Mouse (Mus musculus): ENCODE data around the gene Shb. TPM values are rescaled to one million over a fixed set of nuclear protein-coding genes. Genes with fewer than 3 reads are reported as not detected.

Shb gene
- polyA plus RNA-seq, 1 experiment from 2014 or later, result 6.3 TPM

DNA sequence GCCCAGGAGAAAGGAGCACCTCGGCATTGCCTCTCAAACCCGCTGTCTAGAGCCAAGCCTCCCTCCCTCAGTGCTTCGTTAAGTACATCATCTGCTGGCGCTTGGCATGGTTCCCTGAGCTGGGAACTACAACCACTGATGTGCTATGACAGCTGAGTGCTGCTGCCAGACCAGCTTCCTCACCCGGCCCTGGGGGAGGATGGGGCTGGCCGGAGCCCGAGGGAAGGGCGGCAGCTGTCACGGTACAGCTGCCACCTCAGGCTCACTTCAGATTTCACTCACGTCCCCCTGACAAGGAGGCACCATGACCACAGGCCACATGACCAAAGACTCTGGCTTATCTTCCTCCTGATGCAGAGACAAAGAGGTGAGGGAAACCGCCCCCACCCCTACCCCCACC, 59.1 kb downstream of the Shb start:
- peak overlapping the region; percentile 46; the same call in 1 of the 2 replicates for H3K27ac ChIP-seq
- no peaks in the 10 kb centered on the region for H3K36me3 ChIP-seq (replicated peaks)
- H3K4me3 ChIP-seq, result no peak overlapping the region
- H3K27me3 ChIP-seq (replicated peaks), result no peaks in the 10 kb centered on the region
- no peaks in the 10 kb centered on the region for H3K9me3 ChIP-seq
- WGBS, result 15% methylated on average over 11 of the region's 11 CpGs
- ATAC-seq (replicated peaks), result peak; percentile 67
- no peak overlapping the region for H3K9ac ChIP-seq
- peaks cover 37% of the 10 kb centered on the region for H3K4me1 ChIP-seq
- no peak overlapping the region for H3K4me2 ChIP-seq

DNA sequence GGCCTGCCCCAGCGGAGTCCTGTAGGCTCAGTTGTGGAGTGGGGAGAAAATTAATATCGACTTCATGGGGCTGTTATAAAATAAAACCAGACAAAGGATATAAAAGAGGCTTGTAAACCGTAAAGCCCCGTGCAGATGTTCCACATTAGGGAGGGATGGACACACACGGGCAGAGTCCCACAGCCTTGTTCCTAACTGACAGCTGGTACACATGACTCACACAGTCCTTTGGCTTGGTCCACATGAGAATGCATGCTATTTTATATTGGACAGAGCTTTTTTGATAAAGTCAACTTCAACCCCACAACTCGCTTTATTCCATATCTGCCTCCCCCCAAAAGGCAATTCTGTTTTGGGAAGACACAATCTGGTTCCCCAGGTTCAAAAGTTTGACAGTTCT, 59.6 kb downstream of the Shb start:
- Histone ChIP-seq H3K4me3 (no peak overlapping the region), H3K27me3 (replicated peaks) (no peaks in the 10 kb centered on the region), H3K9ac (no peak overlapping the region), H3K36me3 (replicated peaks) (no peaks in the 10 kb centered on the region), H3K4me2 (no peak overlapping the region), H3K27ac (peak overlapping the region; percentile 46; the same call in 1 of the 2 replicates), H3K9me3 (no peaks in the 10 kb centered on the region), H3K4me1 (peaks cover 32% of the 10 kb centered on the region)
- WGBS, result 49% methylated on average over 6 of the region's 6 CpGs
- no peak for ATAC-seq (replicated peaks)

DNA sequence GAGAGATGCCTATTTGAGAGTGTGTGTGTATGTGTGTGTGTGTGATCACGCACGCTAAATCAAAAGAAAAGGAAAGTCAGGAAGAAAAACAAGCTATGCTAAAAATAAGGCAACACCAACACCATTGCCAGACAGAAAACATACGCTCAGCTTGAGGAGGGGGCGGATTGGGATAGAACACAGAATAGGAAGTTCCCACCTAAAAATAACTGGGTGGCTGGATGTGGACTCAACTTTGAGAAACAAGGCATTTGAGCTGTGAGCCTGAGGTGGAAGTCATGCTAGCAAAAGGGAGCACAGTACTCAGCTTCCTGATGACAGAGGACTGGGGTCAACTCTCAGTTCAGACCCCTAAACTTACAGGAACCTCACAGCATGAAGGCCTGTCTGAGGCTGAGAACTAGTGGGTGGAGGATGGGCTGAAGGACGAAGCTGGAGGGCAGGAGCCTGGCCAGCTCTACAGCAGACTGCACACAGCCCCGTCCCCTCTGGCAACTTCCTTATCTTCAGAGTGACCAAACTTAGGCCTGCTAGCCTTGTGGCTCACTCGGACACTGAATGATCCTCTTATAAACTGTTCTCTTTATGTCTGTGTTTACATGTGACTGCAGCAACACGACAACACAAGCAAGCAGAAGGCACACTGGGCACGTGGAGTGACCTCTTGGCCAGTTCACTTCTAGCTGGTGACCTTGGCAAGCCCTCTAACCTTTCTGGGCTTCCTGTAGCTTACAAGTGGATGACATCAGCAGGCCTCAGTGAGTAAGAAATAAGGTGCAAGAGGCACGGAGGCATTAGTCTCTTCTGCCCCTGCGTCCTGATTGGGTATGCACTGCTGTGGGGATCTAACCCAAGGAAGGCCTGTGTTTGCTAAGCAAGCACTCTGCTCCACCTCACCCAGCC, 60.4 kb downstream of the Shb start:
- Histone ChIP-seq H3K9ac (no peak overlapping the region), H3K27me3 (replicated peaks) (no peaks in the 10 kb centered on the region), H3K4me2 (no peak overlapping the region), H3K4me1 (peaks cover 33% of the 10 kb centered on the region), H3K36me3 (replicated peaks) (no peaks in the 10 kb centered on the region), H3K4me3 (no peak overlapping the region), H3K27ac (no peak overlapping the region), H3K9me3 (no peaks in the 10 kb centered on the region)
- no peak for ATAC-seq (replicated peaks)
- 74% methylated on average over 11 of the region's 11 CpGs for WGBS

- no peak overlapping the region for H3K4me2 ChIP-seq
- ATAC-seq (replicated peaks), result no peak
- H3K9ac ChIP-seq, result no peak overlapping the region
- H3K4me3 ChIP-seq, result no peak overlapping the region
- H3K27ac ChIP-seq, result no peak overlapping the region
- no peaks in the 10 kb centered on the region for H3K9me3 ChIP-seq
- no peaks in the 10 kb centered on the region for H3K27me3 ChIP-seq (replicated peaks)
- peaks cover 33% of the 10 kb centered on the region for H3K4me1 ChIP-seq
- no peaks in the 10 kb centered on the region for H3K36me3 ChIP-seq (replicated peaks)
- WGBS, result 64% methylated on average over 6 of the region's 6 CpGs
Observed at GRCm38 (mm10) chr4:45469057-45469456, 63.2 kb downstream of the Shb start.

GRCm38 (mm10) chr4:45468507-45468906, 63.8 kb downstream of the Shb start:
- H3K4me1 ChIP-seq, result peaks cover 29% of the 10 kb centered on the region
- 88% methylated on average over 6 of the region's 6 CpGs for WGBS
- no peaks in the 10 kb centered on the region for H3K9me3 ChIP-seq

DNA sequence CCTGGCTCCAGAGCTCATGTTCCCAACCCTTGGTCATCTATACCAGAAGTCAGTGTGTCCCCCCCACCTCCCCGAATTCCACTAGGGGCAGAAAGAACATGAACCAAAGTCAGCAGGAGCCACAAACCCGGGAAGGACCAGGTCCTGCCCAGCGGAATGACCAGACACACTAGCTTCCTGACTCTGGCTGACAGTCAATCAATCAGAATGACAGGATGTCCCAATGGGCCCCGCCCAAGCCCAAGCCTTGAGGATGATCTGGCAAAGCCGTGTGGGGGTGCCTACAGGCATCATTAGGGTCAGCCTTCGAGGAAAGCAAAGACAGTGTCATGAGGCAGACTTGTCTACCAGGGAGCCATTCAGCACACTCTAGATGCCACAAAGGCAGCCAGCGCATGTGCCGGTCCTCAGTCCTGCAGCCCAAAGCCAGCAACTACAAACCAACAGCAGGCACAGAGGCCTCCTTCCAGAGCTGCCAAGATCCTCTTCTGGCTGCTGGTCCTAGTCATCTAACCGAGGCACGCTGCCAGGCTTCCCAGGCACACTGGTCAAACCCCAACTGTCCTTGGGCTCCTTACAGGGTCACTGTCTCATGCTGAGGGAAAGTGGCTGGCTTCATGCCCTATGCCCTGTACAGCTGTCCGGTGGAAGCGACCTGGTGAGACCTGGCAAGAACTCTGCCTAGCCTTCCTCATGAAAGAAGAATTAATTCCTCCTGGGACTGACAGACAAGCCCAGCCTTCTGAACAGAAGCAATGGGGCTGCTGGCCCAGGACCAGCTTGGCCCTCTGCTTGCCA, 65.0 kb downstream of the Shb start:
- H3K4me1 ChIP-seq, result peaks cover 17% of the 10 kb centered on the region; the same call in 1 of the 2 replicates
- H3K27me3 ChIP-seq (replicated peaks), result no peaks in the 10 kb centered on the region
- no peak overlapping the region for H3K9ac ChIP-seq
- H3K9me3 ChIP-seq, result no peaks in the 10 kb centered on the region
- no peaks in the 10 kb centered on the region for H3K36me3 ChIP-seq (replicated peaks)
- no peak overlapping the region for H3K4me3 ChIP-seq
- ATAC-seq (replicated peaks), result 0 out of 2 replicates have a peak, but pooled peaks have one; percentile 18
- H3K27ac ChIP-seq, result no peak overlapping the region
- WGBS, result 78% methylated on average over 12 of the region's 12 CpGs
- no peak overlapping the region for H3K4me2 ChIP-seq

More at GRCm38 (mm10) chr4:45468507-45468906, 63.8 kb downstream of the Shb start:
- Histone ChIP-seq H3K27ac (no peak overlapping the region), H3K9ac (no peak overlapping the region), H3K4me3 (no peak overlapping the region), H3K36me3 (replicated peaks) (no peaks in the 10 kb centered on the region), H3K27me3 (replicated peaks) (no peaks in the 10 kb centered on the region), H3K4me2 (no peak overlapping the region)
- no peak for ATAC-seq (replicated peaks)

- Histone ChIP-seq H3K27ac (no peak overlapping the region), H3K36me3 (replicated peaks) (no peaks in the 10 kb centered on the region), H3K4me2 (no peak overlapping the region), H3K9ac (no peak overlapping the region), H3K27me3 (replicated peaks) (no peaks in the 10 kb centered on the region), H3K4me1 (peaks cover 11% of the 10 kb centered on the region; the same call in 1 of the 2 replicates), H3K9me3 (no peaks in the 10 kb centered on the region), H3K4me3 (no peak overlapping the region)
- no peak for ATAC-seq (replicated peaks)
- 75% methylated on average over 9 of the region's 9 CpGs for WGBS
Observed at GRCm38 (mm10) chr4:45464941-45465340, 67.3 kb downstream of the Shb start.

GRCm38 (mm10) chr4:45464528-45464927, 67.7 kb downstream of the Shb start:
- no peaks in the 10 kb centered on the region for H3K27me3 ChIP-seq (replicated peaks)

DNA sequence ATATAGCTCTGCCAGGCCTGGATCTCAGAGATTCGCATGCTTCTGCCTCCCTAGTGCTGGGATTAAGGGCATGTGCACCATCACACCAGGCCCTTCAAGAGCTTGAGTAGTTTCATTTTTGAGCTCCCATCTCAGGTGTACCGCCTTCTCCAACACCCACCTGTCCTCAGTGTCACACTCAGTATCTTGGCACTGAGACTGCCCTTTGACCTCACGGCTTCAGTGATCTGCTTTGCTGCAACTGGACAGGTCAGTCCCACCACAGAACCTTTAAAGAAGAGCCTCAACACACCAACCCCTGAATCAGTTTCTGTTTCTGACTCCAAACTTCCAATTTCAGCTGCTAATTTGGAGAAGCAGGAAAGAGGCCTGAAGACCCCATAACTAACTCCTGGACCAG, 68.1 kb downstream of the Shb start:
- Histone ChIP-seq H3K4me1 (peaks cover 11% of the 10 kb centered on the region; the same call in 1 of the 2 replicates), H3K27me3 (replicated peaks) (no peaks in the 10 kb centered on the region), H3K9me3 (no peaks in the 10 kb centered on the region), H3K4me3 (no peak overlapping the region), H3K36me3 (replicated peaks) (no peaks in the 10 kb centered on the region), H3K9ac (no peak overlapping the region), H3K4me2 (no peak overlapping the region), H3K27ac (no peak overlapping the region)
- WGBS, result 92% methylated on average over 3 of the region's 3 CpGs
- ATAC-seq (replicated peaks), result no peak

More at GRCm38 (mm10) chr4:45464528-45464927, 67.7 kb downstream of the Shb start:
- Histone ChIP-seq H3K36me3 (replicated peaks) (no peaks in the 10 kb centered on the region), H3K4me3 (no peak overlapping the region), H3K9me3 (no peaks in the 10 kb centered on the region), H3K4me1 (peaks cover 11% of the 10 kb centered on the region; the same call in 1 of the 2 replicates), H3K9ac (no peak overlapping the region), H3K4me2 (no peak overlapping the region), H3K27ac (no peak overlapping the region)
- no peak for ATAC-seq (replicated peaks)
- WGBS, result 75% methylated on average over 12 of the region's 12 CpGs

DNA sequence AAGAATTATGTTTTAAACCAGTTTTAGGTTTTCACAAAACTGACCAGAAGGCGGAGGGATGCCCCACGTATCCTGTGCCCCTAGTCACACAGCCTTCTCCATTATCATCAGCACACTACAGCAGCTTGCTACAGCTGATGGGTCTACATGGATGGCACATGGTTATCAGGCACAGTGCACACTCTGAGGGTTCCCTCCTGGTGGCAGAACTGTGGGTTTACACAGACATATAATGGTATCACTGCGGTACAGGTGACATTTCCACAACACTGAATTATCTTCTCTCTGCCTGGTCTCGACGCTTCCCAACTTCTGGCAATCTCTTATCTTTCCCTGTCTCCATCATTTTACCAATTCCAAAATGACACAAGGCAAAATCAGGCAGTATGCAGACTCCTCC, 69.6 kb downstream of the Shb start:
- no peak for ATAC-seq (replicated peaks)
- 87% methylated on average over 5 of the region's 5 CpGs for WGBS
- no peak overlapping the region for H3K27ac ChIP-seq
- H3K9me3 ChIP-seq, result no peaks in the 10 kb centered on the region
- H3K27me3 ChIP-seq (replicated peaks), result no peaks in the 10 kb centered on the region
- H3K9ac ChIP-seq, result no peak overlapping the region
- H3K4me3 ChIP-seq, result no peak overlapping the region
- no peak overlapping the region for H3K4me2 ChIP-seq
- H3K4me1 ChIP-seq, result peaks cover 10% of the 10 kb centered on the region; the same call in 1 of the 2 replicates
- H3K36me3 ChIP-seq (replicated peaks), result no peaks in the 10 kb centered on the region

GRCm38 (mm10) chr4:45461661-45462060, 70.6 kb downstream of the Shb start:
- Histone ChIP-seq H3K9me3 (no peaks in the 10 kb centered on the region), H3K9ac (no peak overlapping the region), H3K4me2 (no peak overlapping the region), H3K4me3 (no peak overlapping the region), H3K36me3 (replicated peaks) (no peaks in the 10 kb centered on the region), H3K27me3 (replicated peaks) (no peaks in the 10 kb centered on the region), H3K4me1 (peaks cover 4% of the 10 kb centered on the region; the same call in 1 of the 2 replicates), H3K27ac (no peak overlapping the region)
- ATAC-seq (replicated peaks), result no peak
- 23% methylated on average over 7 of the region's 7 CpGs for WGBS

GRCm38 (mm10) chr4:45459375-45459774, 72.9 kb downstream of the Shb start:
- Histone ChIP-seq H3K4me1 (peaks cover 4% of the 10 kb centered on the region; the same call in 1 of the 2 replicates), H3K27ac (no peak overlapping the region), H3K36me3 (replicated peaks) (no peaks in the 10 kb centered on the region), H3K27me3 (replicated peaks) (no peaks in the 10 kb centered on the region), H3K9me3 (no peaks in the 10 kb centered on the region), H3K9ac (no peak overlapping the region), H3K4me2 (no peak overlapping the region), H3K4me3 (no peak overlapping the region)
- WGBS, result 84% methylated on average over 9 of the region's 9 CpGs
- ATAC-seq (replicated peaks), result no peak

Measured in midbrain, embryonic 15.5 days (tissue).